Mouse (Mus musculus): ENCODE data around the gene 1700023F06Rik. TPM values are rescaled to one million over a fixed set of nuclear protein-coding genes. Genes with fewer than 3 reads are reported as not detected.

Gene 1700023F06Rik
- total and polyA plus RNA-seq, 3 experiments = not detected

GRCm38 (mm10) chr11:103174891-103175391 is 33.4 kb downstream of the 1700023F06Rik start (continued):
- TF ChIP-seq TBP (conservative IDR thresholded peaks at IDR 0.05; ENCODE audit: low read depth, low read length) (0 out of 2 replicates have a peak, but pooled peaks have one; percentile 27), USF2 (conservative IDR thresholded peaks at IDR 0.05; ENCODE audit: low read depth, low read length) (no peak), MXI1 (IDR thresholded peaks at IDR 0.05; ENCODE audit: low read depth, low read length) (peak; percentile 95), BHLHE40 (IDR thresholded peaks at IDR 0.05; ENCODE audit: low read depth, low read length) (peak; percentile 91)

- peak; percentile 33 for DNase-seq (ENCODE audit: extremely low read depth)
- dilution Hi-C loops (cut with MboI; ENCODE audit: extremely low pct_ligation_motif_present, extremely low pct_unique_long_range_greater_than_20kb, low sequenced_read_pairs) = no loop called here
- Histone ChIP-seq H3K4me1 (ENCODE audit: control insufficient read depth in 1 of 2, insufficient read depth in 2 of 2) (peaks cover 38 to 89% of the 10 kb centered on the region in 2 experiments), H3K36me3 (replicated peaks in 1 of 2; ENCODE audit: control insufficient read depth in 1 of 2, insufficient read depth in 1 of 2, low read length in 1 of 2) (peaks cover 3 to 9% of the 10 kb centered on the region in 2 experiments), H3K79me2 (replicated peaks; ENCODE audit: control insufficient read depth, extremely low read depth, insufficient read depth, poor library complexity, severe bottlenecking) (peaks cover 64% of the 10 kb centered on the region), H3K9me3 (replicated peaks; ENCODE audit: low read length) (no peaks in the 10 kb centered on the region), H3K27me3 (replicated peaks) (no peaks in the 10 kb centered on the region), H3K4me2 (ENCODE audit: insufficient read depth, low read depth, poor library complexity, severe bottlenecking) (peak overlapping the region; percentile 93), H3K9ac (ENCODE audit: insufficient read depth, low read depth) (peak overlapping the region; percentile 58), H3K27ac (ENCODE audit: insufficient read depth, low read depth) (peak overlapping the region; percentile 99), H3K4me3 (replicated peaks in 1 of 3; ENCODE audit: low read depth in 2 of 3, low read length in 2 of 3, poor library complexity in 1 of 3) (peak overlapping the region; percentile 21 to 69 (median 23))
- TF ChIP-seq ZC3H11A (IDR thresholded peaks at IDR 0.05; ENCODE audit: low read depth, low read length) = no peak
- 0 out of 2 replicates have a peak, but pooled peaks have one; percentile 7 for TF ChIP-seq ELF1 (IDR thresholded peaks at IDR 0.05; ENCODE audit: low read depth, low read length)
- no peak for TF ChIP-seq MAZ (IDR thresholded peaks at IDR 0.05; ENCODE audit: low read depth, low read length)
- no peak for TF ChIP-seq CHD2 (IDR thresholded peaks at IDR 0.05; ENCODE audit: low read length)
- no peak; the same call in 1 of the 2 replicates for TF ChIP-seq MYC (IDR thresholded peaks at IDR 0.05; ENCODE audit: low read depth, low read length)
- peak; percentile 16; the same call in 1 of the 2 replicates for TF ChIP-seq SMC3 (IDR thresholded peaks at IDR 0.05; ENCODE audit: low read depth, low read length)
- no peak for TF ChIP-seq E2F4 (IDR thresholded peaks at IDR 0.05; ENCODE audit: insufficient replicate concordance, low read depth, low read length)
- TF ChIP-seq MAFK (IDR thresholded peaks at IDR 0.05; ENCODE audit: insufficient replicate concordance, low read length) = no peak
- peak; percentile 55 for TF ChIP-seq MAX (IDR thresholded peaks at IDR 0.05; ENCODE audit: low read length)
- TF ChIP-seq TBP (conservative IDR thresholded peaks at IDR 0.05; ENCODE audit: low read depth, low read length) = 0 out of 2 replicates have a peak, but pooled peaks have one; percentile 17
- TF ChIP-seq TCF12 (IDR thresholded peaks at IDR 0.05; ENCODE audit: low read depth, low read length) = peak; percentile 17; the same call in 1 of the 2 replicates
- TF ChIP-seq SIN3A (IDR thresholded peaks at IDR 0.05; ENCODE audit: low read length) = no peak
- TF ChIP-seq ZNF384 (IDR thresholded peaks at IDR 0.05; ENCODE audit: low read depth, low read length) = peak; percentile 76
- TF ChIP-seq RAD21 (IDR thresholded peaks at IDR 0.05; ENCODE audit: low read depth, low read length) = no peak
- TF ChIP-seq USF1 (IDR thresholded peaks at IDR 0.05; ENCODE audit: low read depth, low read length) = no peak
- peak; percentile 43 for TF ChIP-seq IRF4 (IDR thresholded peaks at IDR 0.05; ENCODE audit: low read depth, low read length)
- in situ Hi-C loops (cut with MboI; ENCODE audit: low pct_ligation_motif_present, low pct_unique_long_range_greater_than_20kb, low sequenced_read_pairs) = loop anchor here (5.0 to 25.0 kb wide), 3 partner anchors 98 to 388 kb away; no protein-coding TSS in a partner anchor
Observed at GRCm38 (mm10) chr11:103174411-103174832, 33.9 kb downstream of the 1700023F06Rik start.

All from CH12.LX (cell line).